Mouse (Mus musculus) ovary, postnatal 14 days (tissue): ENCODE data around the gene Snrnp70.
"Not testable (repeated sequence)": the region's sequence is repeated elsewhere in the genome, so short reads cannot be mapped to it uniquely, and the experiment has no call there.

Experiments
- DNase-seq: peaks from one replicate; pipeline ENCODE4 v3.0.0; 2022; ENCODE audit warnings: low spot score

Snrnp70 gene

GRCm38 (mm10) chr7:45368178-45368577 lies 27.4 kb downstream of the Snrnp70 start:
- no peak for DNase-seq

DNA sequence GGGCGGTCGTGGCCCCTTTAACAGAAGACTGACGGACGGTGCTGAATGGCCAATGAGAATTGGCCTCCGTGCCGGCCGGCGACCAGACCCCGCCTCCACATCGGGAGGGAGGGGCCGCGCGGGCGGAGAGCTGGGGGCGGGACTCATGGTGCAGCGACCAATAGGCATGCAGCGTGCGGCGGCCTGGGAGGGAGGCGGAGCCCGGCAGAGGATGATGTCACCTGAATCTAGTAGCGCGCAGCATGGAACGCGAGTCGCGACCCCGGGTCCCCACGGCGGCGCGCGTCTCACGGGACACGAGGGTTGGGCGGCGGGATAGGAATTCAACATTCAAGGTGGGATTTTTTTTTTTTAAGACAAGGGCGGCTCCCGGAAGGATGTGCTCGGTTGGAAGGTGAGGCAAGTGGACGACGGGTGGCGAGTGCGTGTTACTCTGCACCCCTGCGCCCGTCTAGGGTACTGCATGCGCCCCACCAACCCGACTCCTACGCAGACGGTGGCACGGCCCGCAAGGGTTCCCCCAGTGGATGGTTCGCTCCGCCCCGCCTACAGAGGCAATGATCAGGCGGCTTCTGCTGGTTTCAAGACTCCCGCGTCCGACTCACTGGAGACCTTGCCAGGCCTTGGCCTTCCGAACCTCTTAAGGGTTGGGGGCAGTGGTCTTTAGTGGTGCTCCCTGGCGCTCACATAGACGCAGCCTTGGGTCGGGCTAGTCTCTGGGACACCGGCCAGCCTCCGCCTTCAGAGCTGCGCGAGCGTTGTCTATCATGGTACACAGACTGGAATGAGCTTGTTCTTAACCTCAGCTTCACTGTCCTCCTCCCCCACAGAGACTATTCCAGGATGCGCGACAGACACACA lies 28.3 kb downstream of the Snrnp70 start:
- peak; percentile 97 for DNase-seq

DNA sequence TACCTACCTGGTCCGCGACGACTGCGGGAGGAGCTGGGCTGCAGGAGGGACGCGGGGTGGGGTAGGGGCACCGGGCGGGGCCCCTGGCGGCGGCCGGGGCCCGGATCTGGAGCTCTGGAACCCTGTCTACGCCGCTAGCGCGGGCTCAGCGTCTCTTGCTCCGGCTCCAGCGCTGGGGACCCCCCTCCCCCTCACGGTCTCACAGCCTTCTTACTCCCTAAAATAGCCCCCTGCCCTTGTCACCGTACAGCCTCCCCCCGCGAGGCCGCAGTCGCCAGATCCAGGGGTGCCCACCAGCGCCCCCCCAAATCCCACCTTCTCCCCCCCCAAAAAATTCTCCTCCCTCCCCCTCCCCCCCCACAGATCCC lies 28.9 kb downstream of the Snrnp70 start, which contains the start of gene Ppfia3:
TSS of gene Ppfia3 (minus strand) at position 368 of the 368 bp plus-strand sequence.
- no peak for DNase-seq

DNA sequence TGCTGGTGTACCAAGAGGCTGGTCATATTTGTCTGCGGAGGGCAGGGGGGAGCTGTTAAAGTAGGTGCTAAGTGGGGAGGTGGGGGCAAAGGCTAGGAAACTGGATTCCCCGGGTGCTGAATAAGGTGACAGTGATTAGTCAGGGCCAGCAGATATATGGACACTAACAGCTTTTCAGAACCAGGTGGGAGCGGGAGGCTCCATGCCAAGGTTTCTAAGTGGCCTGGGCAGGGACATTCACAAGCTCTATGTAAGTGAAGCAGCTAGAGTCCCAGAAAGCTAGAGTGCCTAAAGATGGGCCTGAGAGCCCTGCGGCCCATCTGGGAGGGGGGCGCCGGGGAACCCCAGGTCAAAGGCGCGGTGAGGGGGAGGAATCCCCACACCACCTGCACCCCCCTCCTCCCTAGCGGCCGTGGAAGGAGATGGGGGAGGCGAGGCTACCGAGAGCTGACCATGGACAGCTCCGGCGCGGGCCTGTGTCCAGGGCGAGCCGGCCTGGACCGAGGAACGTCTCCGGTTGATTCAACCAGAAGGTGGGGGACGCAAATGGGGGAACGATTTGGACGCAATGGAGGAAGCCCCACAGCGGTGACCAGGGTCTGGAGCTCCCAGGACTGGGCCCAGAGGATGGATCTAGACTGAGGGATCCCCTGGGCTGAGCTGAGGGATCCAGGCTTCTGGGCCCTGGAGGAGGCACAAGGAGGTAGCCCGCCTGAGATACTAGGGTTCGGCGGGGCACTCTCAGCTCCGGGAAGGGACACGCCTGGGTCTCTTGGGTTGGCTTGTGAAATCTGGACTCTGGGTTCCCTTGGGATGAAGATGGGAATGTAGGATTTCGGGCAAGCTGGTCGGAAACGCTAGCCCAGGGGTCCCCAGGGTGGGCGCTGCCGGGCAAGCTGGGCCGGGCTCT lies 29.5 kb downstream of the Snrnp70 start:
- peak; percentile 50 for DNase-seq

- no peak for DNase-seq
These were observed 31.6 kb downstream of the Snrnp70 start for GRCm38 (mm10) chr7:45363983-45364382.

- no peak for DNase-seq
These were observed 32.7 kb downstream of the Snrnp70 start for GRCm38 (mm10) chr7:45362801-45363200.

- DNase-seq: peak; percentile 54
These were observed 34.2 kb downstream of the Snrnp70 start for GRCm38 (mm10) chr7:45361243-45361804.

DNA sequence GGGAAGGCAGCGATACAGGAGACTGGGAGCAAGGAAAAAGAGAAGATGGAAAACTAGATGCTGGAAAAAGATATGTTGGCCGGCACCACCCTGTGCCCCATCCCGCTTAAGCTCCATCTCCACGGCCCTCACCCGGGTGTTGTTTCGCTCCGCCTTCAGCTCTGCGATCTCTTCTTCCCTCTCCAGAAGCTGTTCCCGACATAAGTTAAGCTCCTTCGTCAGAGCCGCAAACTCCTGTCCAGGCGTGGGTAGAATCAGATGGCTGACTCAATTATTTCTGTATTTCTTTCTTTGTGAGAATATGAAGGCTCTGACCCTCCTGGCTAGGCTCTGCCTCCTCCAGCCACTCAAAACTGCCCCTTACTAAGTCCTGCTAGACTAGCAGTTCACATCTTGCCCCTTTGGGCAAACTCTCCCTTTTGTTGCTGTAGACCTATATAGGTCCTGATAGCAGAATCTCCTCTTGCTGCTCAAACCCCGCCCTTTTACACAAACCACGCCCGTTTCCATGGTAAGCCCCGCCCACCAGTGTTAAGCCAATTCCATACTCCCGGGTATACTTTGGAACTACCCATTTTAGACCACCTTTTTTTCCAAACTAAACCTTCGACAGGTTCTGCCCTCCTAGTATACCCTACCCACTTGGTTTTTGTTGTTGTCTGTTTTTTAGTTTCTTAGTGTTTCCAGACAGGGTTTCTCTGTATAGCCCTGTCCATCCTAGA lies 35.0 kb downstream of the Snrnp70 start:
- no peak for DNase-seq

DNA sequence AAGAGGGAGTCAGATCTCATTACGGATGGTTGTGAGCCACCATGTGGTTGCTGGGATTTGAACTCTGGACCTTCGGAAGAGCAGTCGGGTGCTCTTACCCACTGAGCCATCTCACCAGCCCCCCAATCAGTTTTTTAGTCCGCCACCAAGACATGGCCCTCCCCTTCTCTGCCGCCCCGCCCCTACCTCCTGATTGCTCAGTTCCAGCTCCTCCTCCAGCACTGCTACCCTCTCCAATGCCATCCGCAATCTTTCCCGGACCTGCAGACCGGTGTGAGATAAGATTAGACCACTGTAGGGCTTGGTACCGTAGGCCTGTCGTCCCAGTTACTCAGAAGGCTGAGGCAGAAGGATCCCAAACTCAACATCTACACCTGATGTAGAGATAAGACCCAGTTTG lies 36.5 kb downstream of the Snrnp70 start:
- DNase-seq: not testable (repeated sequence)

- no peak for DNase-seq
These were observed 39.5 kb downstream of the Snrnp70 start for GRCm38 (mm10) chr7:45356087-45356486.

DNA sequence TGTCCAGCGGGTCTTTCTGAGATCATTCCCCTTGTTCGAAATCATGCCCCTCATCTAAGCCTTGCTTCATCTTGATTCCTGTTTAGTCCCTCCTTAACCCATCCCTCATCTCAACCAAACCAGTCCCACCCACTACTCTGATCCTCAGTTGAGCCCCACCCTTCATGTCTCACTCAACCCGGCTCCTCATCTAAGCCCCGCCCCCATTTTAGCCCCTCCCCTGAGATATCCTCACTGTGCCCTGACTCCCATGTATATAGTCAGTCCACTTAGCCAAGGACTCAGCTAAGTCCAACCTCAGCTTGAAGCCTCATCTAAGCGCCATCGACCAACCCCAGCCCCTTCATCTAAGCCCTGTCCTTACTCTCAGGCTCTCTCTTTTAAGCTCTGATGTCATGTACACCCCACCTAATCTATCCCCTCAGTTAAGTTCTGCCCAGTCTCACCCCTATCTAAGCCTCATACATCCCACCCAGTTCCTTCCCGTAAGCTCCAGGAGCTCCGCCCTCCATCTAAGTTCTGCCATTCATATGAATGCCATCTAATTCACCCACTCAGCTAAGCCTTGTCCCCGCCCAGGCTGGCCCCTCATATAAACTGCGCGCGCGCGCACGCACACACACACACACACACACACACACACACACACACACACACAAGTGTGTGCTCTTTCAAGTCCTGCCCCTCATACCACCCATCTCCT lies 40.1 kb downstream of the Snrnp70 start:
- no peak for DNase-seq

DNA sequence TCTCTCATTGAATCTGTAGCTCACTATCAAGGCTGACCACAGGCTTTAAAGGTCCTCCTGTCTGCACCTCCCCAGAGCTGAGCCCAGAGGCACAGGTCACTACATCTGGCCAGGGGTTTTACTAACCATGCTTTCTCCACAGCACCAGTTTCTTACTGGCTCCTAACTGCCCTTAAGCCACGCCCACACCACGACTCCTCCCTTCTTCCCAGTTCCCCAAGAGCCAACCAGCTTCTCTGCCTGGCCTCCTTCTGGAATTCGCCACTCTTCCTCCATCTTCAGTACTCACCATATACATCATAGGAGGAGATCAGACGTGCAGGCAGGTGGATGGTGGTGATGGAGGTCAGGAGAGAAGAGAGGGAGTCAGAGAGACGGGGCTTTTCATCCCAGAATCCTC lies 42.5 kb downstream of the Snrnp70 start:
- no peak for DNase-seq

GRCm38 (mm10) chr7:45346905-45347304 lies 48.6 kb downstream of the Snrnp70 start:
- DNase-seq: no peak

DNA sequence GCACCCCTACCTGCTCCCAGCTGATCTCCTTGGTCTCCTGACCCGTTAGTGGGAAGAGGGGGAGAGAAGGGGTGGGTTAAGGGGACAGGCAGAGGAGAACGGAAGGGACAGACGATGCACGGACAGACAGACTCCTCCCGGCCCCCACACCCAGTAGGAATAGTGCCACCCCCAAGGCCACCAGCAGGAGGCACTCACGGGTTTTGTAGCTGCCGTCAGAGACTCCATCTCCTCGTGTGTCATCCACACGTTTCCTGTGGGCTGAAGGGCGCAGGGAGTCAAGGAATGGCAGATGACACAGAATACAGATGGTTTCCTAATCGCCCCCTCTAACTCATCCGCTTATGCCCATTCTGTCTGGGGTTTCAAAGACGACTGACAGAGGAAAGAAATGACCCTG lies 52.0 kb downstream of the Snrnp70 start:
- no peak for DNase-seq

DNA sequence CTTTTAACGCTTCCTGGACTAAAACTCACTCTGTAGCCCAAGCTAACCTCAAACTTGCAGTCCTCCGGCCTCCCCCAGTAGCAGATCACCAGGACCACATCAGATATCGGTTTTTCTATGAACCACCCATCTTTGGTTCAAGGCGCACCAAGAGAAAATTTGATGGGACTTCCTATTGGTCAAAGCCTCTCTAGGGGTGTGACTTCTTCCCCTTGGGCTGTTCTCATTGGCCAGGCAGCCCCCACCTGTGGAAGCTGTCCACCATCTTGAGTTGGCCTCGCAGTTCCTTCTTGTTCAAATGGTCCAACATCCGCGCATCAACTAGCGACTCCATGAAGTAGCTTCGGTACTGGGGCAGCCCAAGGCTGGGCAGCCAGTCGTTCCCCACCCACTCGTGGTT lies 53.5 kb downstream of the Snrnp70 start:
- DNase-seq: no peak

- peak; percentile 76 for DNase-seq
These were observed 54.2 kb downstream of the Snrnp70 start for GRCm38 (mm10) chr7:45341303-45341702.

- peak; percentile 37 for DNase-seq
These were observed 54.9 kb downstream of the Snrnp70 start for GRCm38 (mm10) chr7:45340669-45341068.

GRCm38 (mm10) chr7:45340066-45340442 lies 55.5 kb downstream of the Snrnp70 start:
- DNase-seq: no peak

DNA sequence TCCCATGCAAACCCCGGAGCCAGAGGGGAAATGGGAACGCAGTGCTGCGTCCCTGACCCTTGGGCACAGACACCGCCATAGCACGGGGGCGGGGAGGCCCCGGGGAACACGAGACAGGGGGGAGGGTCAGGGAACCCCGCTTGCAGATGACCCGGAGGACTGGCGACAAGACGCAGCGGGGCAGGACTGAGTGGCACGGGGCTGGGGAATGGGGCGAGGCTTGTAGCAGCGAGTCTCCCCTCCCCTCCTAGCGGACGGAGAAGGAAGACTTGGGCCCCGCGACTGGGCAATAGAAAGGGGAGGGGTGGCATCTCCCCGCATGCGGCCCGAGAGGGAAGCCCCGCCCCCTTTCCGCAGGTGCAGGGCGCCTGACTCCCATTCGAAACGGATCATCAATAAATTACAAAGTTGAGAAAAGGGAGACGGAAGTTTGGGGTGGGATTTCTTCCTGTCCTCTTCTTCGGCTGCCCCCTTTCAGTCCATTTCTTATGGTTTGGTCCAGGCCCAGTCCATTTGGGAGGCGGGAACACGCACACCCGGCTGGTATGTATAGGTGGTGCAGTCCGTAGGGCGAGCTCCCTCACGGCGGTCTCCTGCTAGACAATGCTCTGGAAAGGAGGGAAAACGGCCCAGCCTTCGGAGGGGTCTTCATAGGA lies 56.0 kb downstream of the Snrnp70 start:
- DNase-seq: peak; percentile 62

GRCm38 (mm10) chr7:45338161-45338911 lies 57.2 kb downstream of the Snrnp70 start:
- DNase-seq: no peak
